Mouse (Mus musculus): ENCODE data around the gene Msi2. TPM values are rescaled to one million over a fixed set of nuclear protein-coding genes. Genes with fewer than 3 reads are reported as not detected.

Msi2 gene
- total and polyA plus RNA-seq, 2 experiments from 2014 or later: 33.0 to 170 TPM

DNA sequence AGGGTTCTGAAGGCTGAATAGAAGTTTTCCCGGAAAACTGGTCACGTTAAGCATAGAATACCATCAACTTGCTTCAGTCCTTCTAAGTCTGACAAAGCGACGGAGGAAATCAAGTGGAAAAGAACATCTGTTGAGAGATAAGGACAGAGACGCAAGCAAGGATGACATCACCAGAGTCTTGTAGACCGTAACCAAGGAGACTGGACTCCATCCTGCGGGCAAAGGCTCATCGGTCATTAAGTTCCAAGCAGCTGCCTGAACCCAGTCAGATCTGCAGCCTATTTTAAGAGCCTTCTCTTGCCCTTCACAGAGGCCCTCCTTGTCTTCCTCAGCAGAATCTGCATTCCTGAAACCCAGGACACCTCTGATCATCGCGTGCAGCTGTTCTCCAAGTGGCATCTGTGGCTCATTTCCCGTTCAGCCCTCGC lies 113.2 kb downstream of the Msi2 start:
- Histone ChIP-seq H3K4me2 (ENCODE audit: low read depth, low read length) (no peak overlapping the region), H3K4me1 (ENCODE audit: insufficient read depth, low read length) (peaks cover 10% of the 10 kb centered on the region), H3K9me3 (ENCODE audit: low read length) (no peaks in the 10 kb centered on the region), H3K4me3 (ENCODE audit: low read length) (no peak overlapping the region), H3K27ac (no peak overlapping the region; the same call in 1 of the 2 replicates), H3K9ac (replicated peaks; ENCODE audit: low read length) (no peak overlapping the region), H3K36me3 (ENCODE audit: insufficient read depth, low read length) (no peaks in the 10 kb centered on the region), H3K27me3 (ENCODE audit: insufficient read depth, low read length) (no peaks in the 10 kb centered on the region)
- no peak for DNase-seq (ENCODE audit: low spot score)
- 46% methylated on average over 12 of the region's 12 CpGs for WGBS
- no peak for TF ChIP-seq CTCF (IDR thresholded peaks at IDR 0.05; ENCODE audit: low read depth)
- ATAC-seq: no peak

DNA sequence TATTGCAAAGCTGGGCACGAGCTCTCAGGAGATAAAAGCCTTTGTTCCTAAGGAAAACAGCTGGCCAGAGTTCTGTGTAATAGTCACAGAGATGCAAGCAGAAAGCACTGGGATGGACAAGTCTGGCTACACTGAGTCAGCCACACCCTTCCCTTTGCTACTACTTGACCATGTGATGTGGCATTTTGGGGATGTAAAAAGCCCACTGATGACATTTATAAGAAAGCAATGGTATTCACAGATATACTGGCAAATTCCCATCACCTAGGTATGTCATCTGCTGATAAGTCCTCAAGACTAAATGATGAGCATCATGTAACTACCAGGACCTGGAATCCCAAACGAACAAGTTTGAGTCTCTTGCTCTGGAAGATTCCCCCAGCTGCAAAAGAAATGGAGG lies 113.7 kb downstream of the Msi2 start:
- peaks cover 13% of the 10 kb centered on the region for H3K4me1 ChIP-seq (ENCODE audit: insufficient read depth, low read length)
- 64% methylated on average over 2 of the region's 2 CpGs for WGBS
- no peak overlapping the region for H3K4me3 ChIP-seq (ENCODE audit: low read length)
- no peak overlapping the region for H3K9ac ChIP-seq (replicated peaks; ENCODE audit: low read length)
- no peaks in the 10 kb centered on the region for H3K36me3 ChIP-seq (ENCODE audit: insufficient read depth, low read length)
- DNase-seq (ENCODE audit: low spot score) (no peak), ATAC-seq (no peak)
- no peak overlapping the region for H3K27ac ChIP-seq
- H3K4me2 ChIP-seq (ENCODE audit: low read depth, low read length): no peak overlapping the region
- no peaks in the 10 kb centered on the region for H3K9me3 ChIP-seq (ENCODE audit: low read length)
- TF ChIP-seq CTCF (IDR thresholded peaks at IDR 0.05; ENCODE audit: low read depth): no peak
- no peaks in the 10 kb centered on the region for H3K27me3 ChIP-seq (ENCODE audit: insufficient read depth, low read length)

DNA sequence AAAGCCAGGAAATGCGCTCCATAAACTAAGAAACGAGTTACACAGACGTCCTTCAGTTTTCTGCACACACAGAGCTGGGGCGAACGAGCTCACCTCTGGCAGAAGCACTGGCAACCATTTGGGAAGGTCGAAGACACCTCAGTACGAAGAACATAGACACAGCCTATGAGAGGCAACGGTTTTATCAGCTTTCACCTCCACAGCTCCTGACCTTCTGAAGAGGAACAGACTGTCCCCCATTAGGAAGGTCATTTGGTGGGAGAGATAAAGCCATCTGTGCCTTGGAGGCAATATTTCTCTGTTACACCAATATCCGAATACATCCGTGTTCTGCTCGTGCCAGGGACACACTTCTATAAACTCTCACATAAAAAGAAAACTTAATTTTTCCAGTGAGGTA lies 114.9 kb downstream of the Msi2 start:
- TF ChIP-seq CTCF (IDR thresholded peaks at IDR 0.05; ENCODE audit: low read depth): no peak
- no peak for DNase-seq (ENCODE audit: low spot score)
- Histone ChIP-seq H3K4me1 (ENCODE audit: insufficient read depth, low read length) (peaks cover 16% of the 10 kb centered on the region), H3K27ac (no peak overlapping the region), H3K4me3 (ENCODE audit: low read length) (no peak overlapping the region), H3K4me2 (ENCODE audit: low read depth, low read length) (no peak overlapping the region), H3K9ac (replicated peaks; ENCODE audit: low read length) (no peak overlapping the region), H3K9me3 (ENCODE audit: low read length) (no peaks in the 10 kb centered on the region), H3K27me3 (ENCODE audit: insufficient read depth, low read length) (no peaks in the 10 kb centered on the region), H3K36me3 (ENCODE audit: insufficient read depth, low read length) (no peaks in the 10 kb centered on the region)
- no peak for ATAC-seq
- 85% methylated on average over 11 of the region's 11 CpGs for WGBS

DNA sequence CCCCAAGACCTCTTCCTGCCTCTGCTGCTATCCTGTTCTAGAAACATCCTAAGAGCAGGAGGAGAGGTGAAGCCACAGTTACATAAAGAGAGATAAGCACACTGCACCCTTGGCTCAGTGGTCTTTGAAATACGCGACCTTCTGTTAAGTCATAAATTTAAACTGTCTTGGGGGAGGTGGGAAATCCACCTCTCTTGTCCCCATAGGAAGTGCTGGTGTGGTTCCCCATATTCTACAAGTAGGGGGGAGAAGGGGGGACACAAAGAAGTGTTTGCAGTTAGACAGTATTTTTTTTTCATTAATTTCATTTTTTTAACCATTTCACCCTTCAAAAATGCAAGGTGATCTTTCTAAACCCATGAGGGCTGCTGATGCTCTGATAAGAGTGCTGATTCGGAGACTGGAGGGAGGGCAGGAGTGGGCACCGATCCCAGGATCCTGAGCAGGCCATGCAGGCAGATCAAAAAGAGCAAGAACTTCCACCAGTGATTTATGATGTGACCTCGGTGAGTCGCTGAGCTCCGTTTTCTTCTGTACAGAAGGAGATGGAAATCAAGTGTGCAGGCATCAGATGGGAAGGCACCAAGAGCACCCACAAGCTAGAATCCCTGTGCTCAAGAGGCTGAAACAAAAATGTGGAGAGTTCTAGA lies 115.7 kb downstream of the Msi2 start:
- DNase-seq (ENCODE audit: low spot score) (no peak), ATAC-seq (no peak)
- Histone ChIP-seq H3K36me3 (ENCODE audit: insufficient read depth, low read length) (no peaks in the 10 kb centered on the region), H3K9me3 (ENCODE audit: low read length) (no peaks in the 10 kb centered on the region), H3K4me2 (ENCODE audit: low read depth, low read length) (no peak overlapping the region), H3K4me1 (ENCODE audit: insufficient read depth, low read length) (peaks cover 23% of the 10 kb centered on the region), H3K27ac (no peak overlapping the region), H3K4me3 (ENCODE audit: low read length) (no peak overlapping the region), H3K9ac (replicated peaks; ENCODE audit: low read length) (no peak overlapping the region), H3K27me3 (ENCODE audit: insufficient read depth, low read length) (no peaks in the 10 kb centered on the region)
- 72% methylated on average over 7 of the region's 7 CpGs for WGBS
- no peak for TF ChIP-seq CTCF (IDR thresholded peaks at IDR 0.05; ENCODE audit: low read depth)

DNA sequence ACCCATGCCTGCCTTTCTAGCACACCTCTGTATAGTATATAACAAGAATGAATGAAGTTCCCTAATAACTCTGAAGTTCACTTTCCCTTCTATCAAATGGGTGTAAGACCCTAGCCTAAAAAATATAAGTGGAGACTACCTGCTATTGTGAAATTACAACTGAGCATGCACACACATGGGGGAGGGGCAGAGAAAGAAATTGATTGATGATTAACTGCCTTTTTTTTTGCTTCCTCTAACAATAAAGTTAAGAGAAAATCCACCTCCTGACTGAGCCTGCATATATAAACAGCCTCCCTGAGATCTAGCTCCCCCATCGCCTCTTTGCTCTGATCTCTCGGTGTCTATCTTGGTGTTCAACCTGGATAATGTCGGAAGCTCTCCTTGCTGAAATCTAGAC lies 118.1 kb downstream of the Msi2 start:
- Histone ChIP-seq H3K27me3 (ENCODE audit: insufficient read depth, low read length) (no peaks in the 10 kb centered on the region), H3K27ac (peak overlapping the region; percentile 64; the same call in 1 of the 2 replicates), H3K36me3 (ENCODE audit: insufficient read depth, low read length) (no peaks in the 10 kb centered on the region), H3K4me2 (ENCODE audit: low read depth, low read length) (no peak overlapping the region), H3K9ac (replicated peaks; ENCODE audit: low read length) (no peak overlapping the region), H3K4me3 (ENCODE audit: low read length) (no peak overlapping the region), H3K9me3 (ENCODE audit: low read length) (no peaks in the 10 kb centered on the region), H3K4me1 (ENCODE audit: insufficient read depth, low read length) (peaks cover 16% of the 10 kb centered on the region)
- no peak for TF ChIP-seq CTCF (IDR thresholded peaks at IDR 0.05; ENCODE audit: low read depth)
- no peak for ATAC-seq
- 97% methylated on average over 3 of the region's 3 CpGs for WGBS
- no peak for DNase-seq (ENCODE audit: low spot score)

DNA sequence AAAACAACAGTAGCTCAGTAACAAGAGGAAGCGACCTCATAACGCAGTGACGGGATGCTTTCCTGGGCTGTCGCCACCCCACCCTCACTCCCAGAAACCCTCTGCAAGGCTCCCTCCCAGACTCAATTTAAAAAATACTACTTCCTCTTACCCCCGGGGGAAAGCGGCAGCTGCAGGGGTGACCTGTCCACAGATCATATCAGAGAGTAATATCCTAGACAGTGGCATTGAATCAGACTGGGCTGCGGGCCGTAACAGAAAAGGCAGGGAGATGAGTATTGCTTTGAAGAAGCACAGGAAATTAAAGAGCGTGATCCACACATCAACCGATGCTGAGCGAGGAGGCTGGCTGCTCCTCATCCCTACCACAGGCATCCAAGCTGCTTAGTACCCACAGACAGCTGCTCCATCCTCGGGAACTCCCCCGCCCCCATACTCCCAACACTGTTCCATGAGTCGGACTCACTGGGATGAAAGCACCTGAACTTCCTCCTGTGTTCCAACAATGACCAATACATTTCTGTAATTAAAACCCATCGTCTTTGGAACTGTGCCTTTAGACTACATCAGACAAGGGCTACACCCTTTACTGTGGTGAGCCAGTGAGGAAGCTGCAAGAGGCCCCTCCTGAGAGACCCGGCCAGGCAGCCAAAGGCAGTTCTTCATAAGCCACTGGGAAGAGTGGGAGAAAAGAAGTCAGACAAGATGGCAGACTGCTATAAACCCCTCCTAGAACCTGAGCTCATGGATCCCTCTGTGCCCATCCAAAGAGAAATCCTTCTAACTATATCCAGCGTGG lies 118.8 kb downstream of the Msi2 start:
- Histone ChIP-seq H3K4me3 (ENCODE audit: low read length) (no peak overlapping the region), H3K9ac (replicated peaks; ENCODE audit: low read length) (no peak overlapping the region), H3K36me3 (ENCODE audit: insufficient read depth, low read length) (no peaks in the 10 kb centered on the region), H3K4me2 (ENCODE audit: low read depth, low read length) (peak overlapping the region; percentile 21; the same call in 1 of the 2 replicates), H3K27me3 (ENCODE audit: insufficient read depth, low read length) (no peaks in the 10 kb centered on the region), H3K9me3 (ENCODE audit: low read length) (no peaks in the 10 kb centered on the region), H3K4me1 (ENCODE audit: insufficient read depth, low read length) (peaks cover 13% of the 10 kb centered on the region), H3K27ac (peak overlapping the region; percentile 64)
- DNase-seq (ENCODE audit: low spot score): peak; percentile 56
- WGBS: 48% methylated on average over 17 of the region's 17 CpGs
- no peak for TF ChIP-seq CTCF (IDR thresholded peaks at IDR 0.05; ENCODE audit: low read depth)
- ATAC-seq: peak; percentile 57; the same call in 1 of the 2 replicates

DNA sequence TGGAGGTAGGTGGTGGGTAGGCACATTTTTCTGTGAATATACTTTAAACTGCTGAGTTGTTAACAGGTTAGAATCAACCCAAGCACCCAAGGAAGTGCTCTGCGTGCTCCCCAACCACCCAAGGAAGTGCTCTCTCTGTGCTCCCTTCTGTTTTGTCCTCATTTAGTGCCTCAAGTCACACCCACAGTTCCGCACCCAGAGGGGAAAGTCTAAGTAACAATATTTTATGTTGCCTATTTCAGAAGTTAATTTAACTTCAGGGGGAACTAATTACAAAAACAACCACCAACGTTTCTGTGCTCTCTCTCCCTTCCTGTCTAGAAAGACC lies 119.5 kb downstream of the Msi2 start:
- Histone ChIP-seq H3K4me3 (ENCODE audit: low read length) (no peak overlapping the region), H3K27me3 (ENCODE audit: insufficient read depth, low read length) (no peaks in the 10 kb centered on the region), H3K36me3 (ENCODE audit: insufficient read depth, low read length) (no peaks in the 10 kb centered on the region), H3K4me1 (ENCODE audit: insufficient read depth, low read length) (peaks cover 13% of the 10 kb centered on the region), H3K9me3 (ENCODE audit: low read length) (no peaks in the 10 kb centered on the region), H3K27ac (peak overlapping the region; percentile 64; the same call in 1 of the 2 replicates), H3K4me2 (ENCODE audit: low read depth, low read length) (no peak overlapping the region), H3K9ac (replicated peaks; ENCODE audit: low read length) (no peak overlapping the region)
- 59% methylated on average over 3 of the region's 3 CpGs for WGBS
- DNase-seq (ENCODE audit: low spot score) (no peak), ATAC-seq (no peak)
- TF ChIP-seq CTCF (IDR thresholded peaks at IDR 0.05; ENCODE audit: low read depth): no peak
